Mouse (Mus musculus) MEL (cell line): ENCODE measurements around the gene Map7d1. TPM values are rescaled to one million over a fixed set of nuclear protein-coding genes. Genes with fewer than 3 reads are reported as not detected.

ENCODE experiments used
- DNase-seq: peaks from one replicate; pipeline ENCODE4 v3.0.0; 2011; ENCODE audit warnings: low read depth, low spot score
- H3K27ac ChIP-seq: 2 replicates; pipeline ENCODE4 v1.5.1; 2012; ENCODE audit warnings: low read depth, mild to moderate bottlenecking, control low read depth, low read length, moderate library complexity; ENCODE audit not compliant: control insufficient read depth
- H3K27me3 ChIP-seq, 2 experiments: fragments of 150-350 bp in 1 of 2; sonication (generic) in 1 of 2; 2 replicates each; pipeline ENCODE4 v1.6.1; 2012; ENCODE audit warnings: low read length in 2 of 2, mild to moderate bottlenecking in 2 of 2, improper control_type of control experiment in 1 of 2, moderate library complexity in 1 of 2; ENCODE audit not compliant: insufficient read depth in 2 of 2, control insufficient read depth in 1 of 2
- H3K36me3 ChIP-seq, 2 experiments: 2 replicates each; pipeline ENCODE4 v1.6.1; 2012 to 2014; ENCODE audit warnings: low read length in 2 of 2, improper control_type of control experiment in 1 of 2, inconsistent platforms in 1 of 2, mild to moderate bottlenecking in 1 of 2; ENCODE audit not compliant: insufficient read depth in 2 of 2, control insufficient read depth in 1 of 2
- H3K4me1 ChIP-seq, 2 experiments: fragments of 150-350 bp in 1 of 2; sonication (generic) in 1 of 2; 2 replicates each; pipeline ENCODE4 v1.6.1; 2012; ENCODE audit warnings: low read length in 2 of 2, improper control_type of control experiment in 1 of 2, mild to moderate bottlenecking in 1 of 2; ENCODE audit not compliant: insufficient read depth in 2 of 2, control insufficient read depth in 1 of 2
- H3K4me3 ChIP-seq, 2 experiments: fragments of 150-350 bp in 1 of 2; sonication (generic) in 1 of 2; 2 replicates each; pipeline ENCODE4 v1.5.1; 2012; ENCODE audit warnings: low read depth in 2 of 2, low read length in 2 of 2, mild to moderate bottlenecking in 2 of 2, moderate library complexity in 2 of 2, control low read depth in 1 of 2, improper control_type of control experiment in 1 of 2; ENCODE audit not compliant: control insufficient read depth in 1 of 2, insufficient read depth in 1 of 2
- H3K79me2 ChIP-seq: 2 replicates; pipeline ENCODE4 v1.6.1; 2012; ENCODE audit warnings: mild to moderate bottlenecking, low read length, moderate library complexity; ENCODE audit not compliant: control insufficient read depth, poor library complexity, insufficient read depth
- H3K9ac ChIP-seq: 2 replicates; pipeline ENCODE4 v1.6.1; 2012; ENCODE audit warnings: low read depth, mild to moderate bottlenecking, control low read depth, low read length, moderate library complexity; ENCODE audit not compliant: control insufficient read depth, poor library complexity, severe bottlenecking
- H3K9me3 ChIP-seq: fragments of 150-350 bp; sonication (generic); replicated peaks from 2 replicates; pipeline ENCODE4 v1.6.1; 2012; ENCODE audit warnings: mild to moderate bottlenecking, low read length, improper control_type of control experiment, moderate library complexity; ENCODE audit not compliant: insufficient read depth
- BHLHE40 ChIP-seq: IDR thresholded peaks from 2 replicates; pipeline ENCODE4 v1.6.1; 2012; ENCODE audit warnings: low read depth, mild to moderate bottlenecking, inconsistent platforms, low read length, improper control_type of control experiment, borderline replicate concordance
- CTCF ChIP-seq, 3 experiments: IDR thresholded peaks in 2 of 3; conservative IDR thresholded peaks in 1 of 3; 2 replicates each; pipeline ENCODE4 v1.5.1; 2011 to 2012; ENCODE audit warnings: low read length in 3 of 3, low read depth in 2 of 3, mild to moderate bottlenecking in 2 of 3, improper control_type of control experiment in 1 of 3, inconsistent platforms in 1 of 3, mixed read lengths in 1 of 3, moderate library complexity in 1 of 3; ENCODE audit not compliant: control insufficient read depth in 1 of 3, insufficient read depth in 1 of 3, poor library complexity in 1 of 3, severe bottlenecking in 1 of 3
- GATA1 ChIP-seq: IDR thresholded peaks from 2 replicates; pipeline ENCODE4 v1.6.1; 2011; ENCODE audit warnings: low read depth, low read length, improper control_type of control experiment
- MXI1 ChIP-seq: IDR thresholded peaks from 2 replicates; pipeline ENCODE4 v1.6.1; 2011; ENCODE audit warnings: mild to moderate bottlenecking, low read depth, low read length, improper control_type of control experiment
- MYB ChIP-seq: IDR thresholded peaks from 2 replicates; pipeline ENCODE4 v1.6.1; 2011; ENCODE audit warnings: mild to moderate bottlenecking, low read depth, low read length, improper control_type of control experiment
- NELFE ChIP-seq: IDR thresholded peaks from 2 replicates; pipeline ENCODE4 v1.6.1; 2011; ENCODE audit warnings: low read depth, low read length, improper control_type of control experiment
- POLR2A ChIP-seq, 2 experiments: IDR thresholded peaks; 2 replicates each; pipeline ENCODE4 v1.6.1; 2011 to 2012; ENCODE audit warnings: low read length in 2 of 2, mild to moderate bottlenecking in 2 of 2, control low read depth in 1 of 2, improper control_type of control experiment in 1 of 2, low read depth in 1 of 2, moderate library complexity in 1 of 2; ENCODE audit not compliant: control insufficient read depth in 1 of 2, insufficient read depth in 1 of 2, poor library complexity in 1 of 2
- POLR2AphosphoS2 ChIP-seq: IDR thresholded peaks from 2 replicates; pipeline ENCODE4 v1.6.1; 2011; ENCODE audit warnings: low read length, improper control_type of control experiment
- POLR2AphosphoS5 ChIP-seq: IDR thresholded peaks from 2 replicates; pipeline ENCODE4 v1.6.1; 2012; ENCODE audit warnings: low read depth, borderline replicate concordance, mild to moderate bottlenecking, inconsistent platforms, low read length, moderate library complexity, mixed read lengths
- RAD21 ChIP-seq: IDR thresholded peaks from 2 replicates; pipeline ENCODE4 v1.6.1; 2011; ENCODE audit warnings: mild to moderate bottlenecking, low read depth, low read length, improper control_type of control experiment
- RCOR1 ChIP-seq: IDR thresholded peaks from 2 replicates; pipeline ENCODE4 v1.6.1; 2012; ENCODE audit warnings: low read depth, mild to moderate bottlenecking, inconsistent platforms, low read length, improper control_type of control experiment
- SIN3A ChIP-seq: IDR thresholded peaks from 2 replicates; pipeline ENCODE4 v1.6.1; 2012; ENCODE audit warnings: low read length, improper control_type of control experiment, inconsistent platforms
- SMC3 ChIP-seq: IDR thresholded peaks from 2 replicates; pipeline ENCODE4 v1.6.1; 2011; ENCODE audit warnings: low read depth, low read length, improper control_type of control experiment
- TCF12 ChIP-seq: IDR thresholded peaks from 2 replicates; pipeline ENCODE4 v1.6.1; 2014; ENCODE audit warnings: low read depth, mild to moderate bottlenecking, inconsistent platforms, low read length, improper control_type of control experiment, moderate library complexity
- UBTF ChIP-seq: IDR thresholded peaks from 2 replicates; pipeline ENCODE4 v1.6.1; 2012; ENCODE audit warnings: low read depth, mild to moderate bottlenecking, inconsistent platforms, low read length, improper control_type of control experiment, moderate library complexity, borderline replicate concordance; ENCODE audit not compliant: insufficient read depth
- USF2 ChIP-seq, 2 experiments: IDR thresholded peaks; 2 replicates each; pipeline ENCODE4 v1.6.1; 2011 to 2012; ENCODE audit warnings: improper control_type of control experiment in 2 of 2, low read length in 2 of 2, borderline replicate concordance in 1 of 2, inconsistent platforms in 1 of 2, low read depth in 1 of 2, mild to moderate bottlenecking in 1 of 2; ENCODE audit not compliant: insufficient read depth in 1 of 2
- ZC3H11A ChIP-seq: IDR thresholded peaks from 2 replicates; pipeline ENCODE4 v1.6.1; 2012; ENCODE audit warnings: low read depth, mild to moderate bottlenecking, inconsistent platforms, low read length, improper control_type of control experiment
- ZMIZ1 ChIP-seq: IDR thresholded peaks from 2 replicates; pipeline ENCODE4 v1.6.1; 2012; ENCODE audit warnings: low read depth, mild to moderate bottlenecking, inconsistent platforms, low read length, improper control_type of control experiment, moderate library complexity
- ZNF384 ChIP-seq: IDR thresholded peaks from 2 replicates; pipeline ENCODE4 v1.6.1; 2012; ENCODE audit warnings: low read depth, mild to moderate bottlenecking, inconsistent platforms, low read length, improper control_type of control experiment
- polyA plus RNA-seq, 2 experiments: library from polyadenylated mRNA; stranded (reverse) in 1 of 2; unstranded in 1 of 2; fragments of >175 nt in 1 of 2; fragments of >200 nt in 1 of 2; gene quantifications; 2 replicates each; pipeline versions ENCODE4 v1.2.1 to v1.2.4; 2012; ENCODE audit warnings: low replicate concordance in 2 of 2, low read depth in 1 of 2; ENCODE audit not compliant: insufficient read length in 2 of 2, insufficient read depth in 1 of 2, missing spikeins in 1 of 2
- total RNA-seq: library from RNA; depleted of rRNA; stranded (reverse); fragments of 300-350 nt; gene quantifications from 2 replicates; pipeline ENCODE4 v1.2.3, GENCODE M21; 2012

The Map7d1 gene
- total and polyA plus RNA-seq, 3 experiments, result 15.4 to 58.2 TPM; not detected in 1

GRCm38 (mm10) chr4:126287302-126287995 is 31.3 kb upstream of the Map7d1 start:
- Histone ChIP-seq H3K36me3 (no peaks in the 10 kb centered on the region; a peak in 1 of 4 replicates), H3K4me3 (no peak overlapping the region), H3K27me3 (0 out of 4 replicates have a peak, but pooled peaks cover 0 to 2% of the 10 kb centered on the region in 2 experiments)

GRCm38 (mm10) chr4:126286492-126286891 is 30.3 kb upstream of the Map7d1 start, which contains the start of gene Col8a2:
Gene Col8a2, plus strand, starts transcription at chr4:126286793.
- H3K4me1 ChIP-seq, result peaks cover 0 to 6% of the 10 kb centered on the region in 2 experiments; a peak in 3 of 4 replicates
- no peaks in the 10 kb centered on the region for H3K79me2 ChIP-seq
- no peak within 1 kb of the TSS for H3K27ac ChIP-seq
- TF ChIP-seq POLR2AphosphoS2, result no peak
- TF ChIP-seq USF2 (IDR thresholded peaks at IDR 0.05; ENCODE audit: borderline replicate concordance in 1 of 2, insufficient read depth in 1 of 2, low read depth in 1 of 2, low read length in 2 of 2), result no peak
- no peak for TF ChIP-seq UBTF
- TF ChIP-seq MYB, result no peak
- no peak for TF ChIP-seq GATA1
- TF ChIP-seq RAD21, result no peak
- TF ChIP-seq MXI1, result no peak
- TF ChIP-seq TCF12, result no peak
- no peak for TF ChIP-seq NELFE
- no peak for TF ChIP-seq RCOR1
- no peak for TF ChIP-seq BHLHE40
- no peak for TF ChIP-seq POLR2AphosphoS5
- no peak for TF ChIP-seq ZNF384
- TF ChIP-seq ZC3H11A, result no peak
- no peak for TF ChIP-seq SIN3A
- TF ChIP-seq SMC3, result no peak
- TF ChIP-seq, all 39 proteins: peak for 0
- Histone ChIP-seq H3K27me3 (0 out of 4 replicates have a peak, but pooled peaks cover 0 to 2% of the 10 kb centered on the region in 2 experiments), H3K9ac (no peak within 1 kb of the TSS), H3K4me3 (no peak within 1 kb of the TSS), H3K9me3 (no peaks in the 10 kb centered on the region), H3K36me3 (no peaks in the 10 kb centered on the region; a peak in 1 of 4 replicates)
- DNase-seq, result no peak

More at GRCm38 (mm10) chr4:126287302-126287995, 31.3 kb upstream of the Map7d1 start:
- TF ChIP-seq TCF12, result no peak
- no peak for TF ChIP-seq GATA1
- TF ChIP-seq CTCF (IDR thresholded peaks at IDR 0.05 in 2 of 3, conservative IDR thresholded peaks at IDR 0.05 in 1 of 3; ENCODE audit: control insufficient read depth in 1 of 3, insufficient read depth in 1 of 3, low read depth in 2 of 3, low read length in 3 of 3, poor library complexity in 1 of 3, severe bottlenecking in 1 of 3), result no peak
- TF ChIP-seq ZMIZ1, result no peak
- no peak for TF ChIP-seq POLR2A (IDR thresholded peaks at IDR 0.05; ENCODE audit: control insufficient read depth in 1 of 2, insufficient read depth in 1 of 2, low read depth in 1 of 2, low read length in 2 of 2, poor library complexity in 1 of 2)
- H3K9ac ChIP-seq, result no peak overlapping the region
- no peak for DNase-seq
- peaks cover 0 to 6% of the 10 kb centered on the region in 2 experiments; a peak in 3 of 4 replicates for H3K4me1 ChIP-seq
- H3K9me3 ChIP-seq, result no peaks in the 10 kb centered on the region
- no peaks in the 10 kb centered on the region for H3K79me2 ChIP-seq
- H3K27ac ChIP-seq, result no peak overlapping the region
